Mouse (Mus musculus) Patski (cell line): ENCODE results near the gene Tmem136. TPM values are rescaled to one million over a fixed set of nuclear protein-coding genes. Genes with fewer than 3 reads are reported as not detected.

Source experiments
- ATAC-seq: fragments of 100-300 bp; one replicate; pipeline ENCODE4 v1.8.0; 2021
- CTCF ChIA-PET: fragments of 350-600 bp; sonication (Branson Sonifier 250); formaldehyde crosslinking; loops from one replicate; lab custom pipeline; 2022; ENCODE audit warnings: inconsistent platforms; lab: Charles Lee
- POLR2A ChIA-PET: fragments of 350-600 bp; sonication (Branson Sonifier 250); formaldehyde crosslinking; loops from one replicate; lab custom pipeline; 2022; ENCODE audit warnings: antibody characterized with exemption, inconsistent platforms; lab: Charles Lee
- DNase-seq: peaks from one replicate; pipeline ENCODE4 v3.0.0-alpha.2; 2011; ENCODE audit warnings: low read depth, low spot score
- H3K27me3 ChIP-seq: fragments of 371-371 bp; one replicate; pipeline ENCODE4 v1.5.1; 2021
- CTCF ChIP-seq: fragments of 100-300 bp; IDR thresholded peaks from one replicate; pipeline ENCODE4 v1.5.1; 2021
- in situ Hi-C: fragments of 300-500 bp; cut with MboI; formaldehyde crosslinking; loops from 3 replicates; pipeline ENCODE4 v1.11.1; 2018; ENCODE audit warnings: low pct_unique_long_range_greater_than_20kb, mixed read lengths
- polyA plus RNA-seq: library from polyadenylated mRNA; unstranded; gene quantifications from one replicate; pipeline ENCODE4 v1.2.3, GENCODE M21; 2021

The Tmem136 gene
- polyA plus RNA-seq, 1 experiment from 2014 or later = 27.9 TPM

DNA sequence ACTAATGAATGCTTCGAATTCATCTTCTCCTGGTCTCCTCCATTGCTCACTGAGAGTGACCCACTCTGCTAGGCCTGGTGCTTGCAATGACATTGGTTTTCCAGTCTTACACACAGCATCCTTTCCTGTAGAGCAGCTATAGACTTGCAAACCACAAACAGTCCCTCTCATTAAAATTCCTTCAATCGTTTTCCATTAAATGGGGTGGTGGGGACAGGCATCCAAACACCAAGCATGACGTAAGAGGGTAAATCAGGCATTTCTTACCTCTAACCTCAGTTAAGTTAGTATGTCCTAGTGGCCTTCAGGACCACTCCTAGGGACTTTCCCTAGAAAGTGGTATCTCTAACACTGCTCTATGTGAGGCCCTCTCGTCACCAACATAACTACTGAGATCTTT lies 51.1 kb downstream of the Tmem136 start:
- in situ Hi-C loops = no loop called here
- DNase-seq = no peak
- POLR2A ChIA-PET = no interaction called here
- no peaks in the 10 kb centered on the region for H3K27me3 ChIP-seq
- no peak for TF ChIP-seq CTCF
- CTCF ChIA-PET = no interaction called here
- ATAC-seq = no peak

DNA sequence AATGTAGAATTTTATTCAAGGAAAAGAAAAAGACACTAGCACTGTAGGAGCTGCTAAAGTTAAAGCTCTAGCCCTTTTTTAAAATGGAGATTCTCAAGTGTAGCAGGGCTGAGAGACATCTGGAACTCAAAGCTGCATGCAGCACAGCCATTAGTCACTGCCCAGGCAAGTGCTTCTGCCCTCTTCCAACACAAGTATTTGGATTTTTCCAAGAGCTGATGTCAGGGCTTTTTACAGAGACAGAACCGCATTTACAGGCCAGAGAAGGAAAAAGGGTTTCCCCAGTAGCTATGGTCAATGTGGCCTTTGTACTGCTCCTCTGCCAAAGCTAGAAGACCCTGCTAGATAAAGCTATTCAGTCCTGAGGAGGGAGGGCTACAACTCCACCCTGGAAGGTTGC lies 54.8 kb downstream of the Tmem136 start:
- ATAC-seq (no peak), DNase-seq (no peak)
- in situ Hi-C loops = no loop called here
- POLR2A ChIA-PET = interaction anchor here (1.1 kb wide), 1 partner anchor 13 kb away, joined by 4 read pairs; no protein-coding TSS in a partner anchor
- CTCF ChIA-PET = interaction anchor here (1.5 kb wide), 1 partner anchor 23 kb away, joined by 3 read pairs; no protein-coding TSS in a partner anchor
- no peak for TF ChIP-seq CTCF
- H3K27me3 ChIP-seq = no peaks in the 10 kb centered on the region

Other genes starting within 250 kb of the Tmem136 start
- 0.09 TPM for gene Grik4, start 172.1 kb downstream of the Tmem136 start, polyA plus RNA-seq
- 91.2 TPM for gene Arhgef12, start 9.3 kb downstream of the Tmem136 start, polyA plus RNA-seq
- 0.04 TPM for gene Pou2f3, start 93.8 kb upstream of the Tmem136 start, polyA plus RNA-seq
- gene Oaf, start 123.3 kb upstream of the Tmem136 start, polyA plus RNA-seq = 65.6 TPM
- gene Trim29, start 194.3 kb upstream of the Tmem136 start, polyA plus RNA-seq = not detected